Mouse (Mus musculus) macrophage (primary cell): ENCODE measurements around the gene Zc3h12a. TPM values are rescaled to one million over a fixed set of nuclear protein-coding genes. Genes with fewer than 3 reads are reported as not detected.

Experiments
- H3K27ac ChIP-seq: fragments of 350-480 bp; formaldehyde crosslinking; 2 replicates; pipeline ENCODE4 v1.9.0; 2021
- H3K36me3 ChIP-seq: fragments of 350-480 bp; formaldehyde crosslinking; 2 replicates; pipeline ENCODE4 v1.9.0; 2021; ENCODE audit errors: inconsistent target
- H3K4me3 ChIP-seq: fragments of 350-480 bp; formaldehyde crosslinking; 2 replicates; pipeline ENCODE4 v1.9.0; 2021; ENCODE audit errors: inconsistent target
- H3K79me2 ChIP-seq: fragments of 350-480 bp; formaldehyde crosslinking; 2 replicates; pipeline ENCODE4 v1.9.0; 2021; ENCODE audit errors: inconsistent target
- WGBS: methylation state at CpG from one replicate; pipeline ENCODE4 v1.1.7; 2026; ENCODE audit warnings: inconsistent platforms; ENCODE audit not compliant: missing documents; 5-methylcytosine and 5-hydroxymethylcytosine counted together
- polyA plus RNA-seq: library from polyadenylated mRNA; stranded (reverse); fragments of 250-400 nt; gene quantifications from 3 replicates; pipeline ENCODE4 v1.2.4, GENCODE M21; 2018; ENCODE audit warnings: inconsistent platforms

The Zc3h12a gene
- polyA plus RNA-seq, 1 experiment from 2014 or later: 6.2 TPM

DNA sequence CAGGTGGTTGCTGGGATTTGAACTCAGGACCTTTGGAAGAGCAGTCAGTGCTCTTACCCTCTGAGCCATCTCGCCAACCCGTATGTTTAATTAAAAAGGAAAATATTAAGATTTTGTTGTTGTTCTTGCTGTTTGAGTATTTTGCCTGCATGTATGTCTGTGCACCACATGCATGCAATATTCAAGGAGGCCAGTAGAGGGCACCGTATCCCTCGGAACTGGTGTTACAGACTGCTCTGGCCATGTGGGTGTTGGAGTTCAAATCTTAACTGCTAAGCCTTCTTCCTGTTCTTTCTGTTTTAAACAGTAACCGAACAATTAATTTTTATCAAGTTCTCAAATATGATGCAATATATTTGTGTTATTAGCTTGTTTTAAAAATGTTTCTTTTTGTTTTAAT, 4.8 kb upstream of the Zc3h12a start:
- Histone ChIP-seq H3K36me3 (no peaks in the 10 kb centered on the region), H3K79me2 (peaks cover 1% of the 10 kb centered on the region; the same call in 1 of the 2 replicates), H3K27ac (peak overlapping the region; percentile 80), H3K4me3 (no peak overlapping the region)
- WGBS: 35% methylated on average over 5 of the region's 5 CpGs

DNA sequence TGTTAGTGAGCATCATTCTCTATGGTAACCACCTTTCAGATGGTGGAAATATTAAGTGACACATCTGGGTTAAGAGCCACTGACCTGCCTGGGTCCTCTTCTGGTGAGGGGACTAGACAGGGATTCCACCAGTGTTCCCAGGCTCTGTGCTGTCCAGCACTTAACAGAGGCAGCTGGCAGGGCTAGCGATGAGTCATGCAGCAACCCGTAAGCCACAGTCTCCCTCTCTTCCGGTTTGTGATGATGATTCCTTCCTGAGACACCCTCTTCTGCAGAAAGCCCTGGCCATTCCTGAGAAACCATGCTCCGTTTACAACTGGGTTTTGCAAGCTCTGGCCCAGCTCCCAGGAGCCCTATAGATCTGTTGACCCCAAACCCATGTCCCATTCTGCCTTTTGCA, 3.9 kb upstream of the Zc3h12a start:
- Histone ChIP-seq H3K27ac (peak overlapping the region; percentile 80), H3K79me2 (peaks cover 10% of the 10 kb centered on the region), H3K4me3 (no peak overlapping the region), H3K36me3 (no peaks in the 10 kb centered on the region)
- 3% methylated on average over 4 of the region's 4 CpGs for WGBS

DNA sequence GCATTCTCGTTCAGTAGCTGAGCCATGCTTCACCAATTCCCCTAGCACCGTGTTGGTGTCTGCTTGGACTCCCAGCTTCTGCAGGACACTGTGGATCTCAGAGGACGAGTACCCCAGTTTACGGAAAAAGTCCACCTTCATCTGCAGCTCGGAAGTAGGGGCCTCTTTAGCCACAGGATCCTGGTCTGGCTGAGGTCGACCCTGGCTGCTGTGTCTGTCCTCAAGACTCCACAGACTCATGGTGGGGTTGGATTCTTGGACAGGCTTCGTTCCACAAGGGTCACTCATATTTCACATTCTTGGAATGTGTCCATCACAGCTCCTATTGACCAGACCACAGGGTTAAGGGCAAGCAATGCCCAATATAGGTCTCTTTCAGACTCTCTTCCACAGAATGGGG, 879 bp downstream of the Zc3h12a start:
- Histone ChIP-seq H3K4me3 (peak overlapping the region; percentile 68), H3K79me2 (peaks cover 58% of the 10 kb centered on the region), H3K27ac (peak overlapping the region; percentile 88), H3K36me3 (peaks cover 3% of the 10 kb centered on the region; the same call in 1 of the 2 replicates)
- 49% methylated on average over 7 of the region's 7 CpGs for WGBS

DNA sequence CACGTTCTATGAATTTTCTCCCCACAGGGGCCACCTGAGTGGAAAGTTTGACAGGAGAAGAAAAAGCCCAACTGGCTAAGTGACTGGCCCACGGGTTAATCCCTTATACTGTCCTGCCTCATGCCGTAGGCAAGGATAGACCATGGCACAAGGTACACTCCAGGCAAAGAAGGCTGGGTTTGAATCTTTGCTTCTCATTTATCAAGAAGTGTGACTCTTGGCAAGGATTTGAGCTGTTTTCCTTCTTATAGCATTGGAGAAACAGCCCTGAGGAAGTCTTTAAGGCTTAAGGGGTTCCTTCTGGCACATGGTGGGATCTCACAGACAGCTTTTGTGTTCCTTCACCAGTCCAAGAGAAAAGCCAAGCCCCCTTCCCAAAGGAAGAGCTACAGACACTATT, 1.5 kb downstream of the Zc3h12a start:
- Histone ChIP-seq H3K27ac (peak overlapping the region; percentile 88), H3K4me3 (peak overlapping the region; percentile 68), H3K79me2 (peaks cover 63% of the 10 kb centered on the region), H3K36me3 (peaks cover 9% of the 10 kb centered on the region; the same call in 1 of the 2 replicates)
- WGBS: 80% methylated on average over 3 of the region's 3 CpGs

DNA sequence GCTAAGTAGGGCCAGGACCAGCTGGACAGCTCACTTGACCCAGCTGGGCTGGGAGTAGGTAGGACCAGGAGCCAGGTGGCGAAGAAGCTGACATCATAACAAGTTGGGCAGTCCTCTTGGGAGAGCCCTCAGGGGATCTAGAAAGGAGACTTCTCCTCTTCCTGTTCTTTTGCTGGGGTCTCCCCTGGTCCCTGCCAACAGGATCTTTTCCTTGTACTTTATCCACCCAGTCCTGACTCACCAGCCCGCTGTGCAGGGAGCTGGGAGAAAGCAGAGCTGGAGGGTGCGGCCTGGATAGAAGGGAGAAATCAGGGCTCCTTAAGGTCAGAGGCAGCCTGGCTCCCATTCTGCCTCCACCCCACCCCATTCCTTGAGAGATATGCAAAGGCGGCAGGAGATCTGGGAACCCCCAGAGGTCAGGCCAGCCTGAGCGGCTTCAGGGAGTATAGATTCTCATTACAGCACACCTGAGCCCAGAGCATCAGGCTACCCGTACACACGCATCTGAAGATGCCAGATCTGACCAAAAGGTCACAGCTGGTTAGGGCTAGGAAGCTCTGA, 2.2 kb downstream of the Zc3h12a start:
- Histone ChIP-seq H3K79me2 (peaks cover 71% of the 10 kb centered on the region), H3K36me3 (peaks cover 16% of the 10 kb centered on the region; the same call in 1 of the 2 replicates), H3K27ac (peak overlapping the region; percentile 88), H3K4me3 (no peak overlapping the region)
- 77% methylated on average over 7 of the region's 7 CpGs for WGBS

DNA sequence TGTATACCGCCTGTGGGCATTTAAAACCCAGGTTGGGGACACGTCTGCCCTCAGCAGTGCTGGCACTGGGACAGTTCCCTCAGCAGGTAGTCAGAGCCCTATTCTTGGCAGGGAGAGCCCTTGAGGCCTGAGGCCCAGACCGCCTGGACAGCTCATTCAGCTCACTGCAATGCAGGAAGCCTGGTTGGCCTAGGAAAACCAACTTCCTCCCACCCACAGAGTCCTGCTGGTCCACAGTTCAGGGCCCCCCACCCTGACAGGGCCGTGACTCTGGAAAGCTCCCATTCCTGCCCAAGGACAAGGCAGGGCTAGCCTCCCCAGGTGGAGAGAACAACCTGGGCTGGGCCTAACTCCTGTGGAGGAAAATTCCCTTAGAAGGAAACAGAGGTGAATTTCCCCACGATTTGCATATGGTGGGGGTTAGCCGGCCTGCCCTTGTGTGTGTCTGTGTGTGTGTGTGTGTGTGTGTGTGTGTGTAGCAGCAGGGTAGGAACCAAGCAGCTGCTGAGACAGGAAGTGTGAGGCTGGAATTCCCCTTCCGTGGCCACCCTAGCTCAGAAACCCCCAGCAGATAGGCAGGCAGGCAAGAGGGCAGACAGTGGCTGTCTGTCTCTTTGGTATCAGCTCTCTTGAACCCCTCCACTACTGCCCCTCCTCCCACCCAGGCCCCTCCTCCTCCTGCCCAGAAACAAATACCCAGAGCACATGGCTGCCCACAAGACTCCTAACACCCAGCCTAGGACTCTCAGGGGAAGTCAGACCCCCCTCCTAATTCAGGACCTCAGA, 3.0 kb downstream of the Zc3h12a start:
- Histone ChIP-seq H3K27ac (peak overlapping the region; percentile 88), H3K36me3 (peaks cover 24% of the 10 kb centered on the region; the same call in 1 of the 2 replicates), H3K79me2 (peaks cover 78% of the 10 kb centered on the region), H3K4me3 (peak overlapping the region; percentile 2; the same call in 1 of the 2 replicates)
- WGBS: 8% methylated on average over 7 of the region's 7 CpGs

DNA sequence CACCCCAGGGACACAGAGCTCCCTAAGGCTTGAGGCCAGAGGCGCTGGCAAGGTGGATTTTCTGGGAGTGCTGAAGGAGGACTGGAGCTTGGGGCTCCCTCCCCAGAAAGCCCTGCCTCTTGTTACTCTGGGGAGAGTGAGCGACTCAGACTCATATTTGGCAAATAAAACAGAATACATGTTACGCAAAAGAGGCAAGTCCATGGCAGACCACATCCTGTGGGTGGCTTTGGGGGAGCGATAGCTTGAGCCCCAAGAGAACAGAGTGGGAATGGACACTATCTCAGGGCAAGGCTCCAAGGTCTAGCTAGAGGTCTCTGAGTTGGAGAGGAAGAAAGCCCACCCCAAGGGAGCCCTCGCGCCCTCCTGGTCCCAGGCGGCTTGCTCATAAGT, 4.4 kb downstream of the Zc3h12a start:
- H3K27ac ChIP-seq: peak overlapping the region; percentile 88
- peaks cover 78% of the 10 kb centered on the region for H3K79me2 ChIP-seq
- peak overlapping the region; percentile 11; the same call in 1 of the 2 replicates for H3K4me3 ChIP-seq
- peaks cover 33% of the 10 kb centered on the region; the same call in 1 of the 2 replicates for H3K36me3 ChIP-seq
- WGBS: 5% methylated on average over 7 of the region's 7 CpGs

DNA sequence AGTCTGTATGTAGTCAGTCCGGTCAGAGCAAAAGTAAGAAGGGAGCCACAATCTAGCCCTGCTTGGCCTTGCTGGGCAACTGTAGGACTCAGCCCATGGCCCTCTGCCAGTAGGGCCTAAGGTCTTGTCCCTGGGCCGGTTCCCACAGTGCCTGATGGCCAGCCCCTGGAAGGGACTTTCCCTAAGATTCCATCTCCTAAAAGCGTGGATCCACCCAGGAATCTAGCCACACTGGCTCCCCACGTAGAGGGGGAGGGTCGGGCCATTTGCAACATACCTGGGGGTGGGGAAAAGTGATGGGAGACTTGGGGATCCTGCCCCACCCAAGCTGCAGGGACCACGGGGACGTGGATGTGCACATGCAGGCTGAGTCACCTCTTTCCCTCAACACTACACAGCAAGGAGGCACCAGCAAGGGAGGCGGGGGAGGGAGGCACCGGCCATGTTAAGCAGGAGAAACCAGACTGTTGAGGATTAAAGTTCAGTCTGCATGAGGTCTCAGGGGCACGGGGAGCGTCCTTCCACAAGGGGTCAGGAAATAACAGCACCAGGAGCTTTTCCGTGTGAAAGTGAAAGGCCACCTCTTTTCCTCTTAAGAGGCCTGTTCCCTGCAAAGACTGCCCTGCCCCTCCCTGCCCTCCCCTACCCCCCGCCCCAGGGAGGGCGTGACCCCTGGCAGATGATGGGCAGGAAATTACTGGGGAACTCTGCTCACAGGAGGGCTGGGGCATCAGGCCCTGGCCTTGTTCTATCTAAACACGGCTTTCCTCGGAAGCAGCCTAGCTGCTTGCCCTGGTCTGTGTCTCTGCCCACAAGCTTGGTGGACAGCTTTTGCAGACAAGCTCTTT, 5.0 kb downstream of the Zc3h12a start:
- 8% methylated on average over 16 of the region's 16 CpGs for WGBS
- Histone ChIP-seq H3K79me2 (peaks cover 78% of the 10 kb centered on the region), H3K36me3 (peaks cover 33% of the 10 kb centered on the region; the same call in 1 of the 2 replicates), H3K27ac (peak overlapping the region; percentile 88), H3K4me3 (peak overlapping the region; percentile 11; the same call in 1 of the 2 replicates)

DNA sequence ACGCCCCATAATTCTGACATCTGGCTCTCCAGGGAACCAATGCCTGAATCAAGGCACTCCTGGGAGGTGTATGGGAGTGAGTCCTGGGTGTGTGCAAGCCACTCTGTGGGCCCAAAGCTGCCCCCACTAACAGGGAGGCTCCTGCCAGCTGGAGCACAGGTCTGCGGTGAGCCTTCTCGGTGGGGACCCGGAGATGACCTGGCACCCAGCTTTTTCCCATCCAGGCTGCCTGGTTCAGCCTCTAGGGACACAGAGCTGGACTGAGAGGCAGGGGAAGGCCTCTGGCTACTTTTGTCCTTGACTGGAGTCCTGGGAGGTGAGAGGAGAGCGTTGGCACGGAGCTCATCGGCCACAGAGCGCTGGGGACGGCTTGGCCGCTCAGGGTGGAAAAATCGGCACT, 7.9 kb downstream of the Zc3h12a start:
- Histone ChIP-seq H3K36me3 (peaks cover 33% of the 10 kb centered on the region; the same call in 1 of the 2 replicates), H3K27ac (no peak overlapping the region), H3K4me3 (no peak overlapping the region), H3K79me2 (peaks cover 50% of the 10 kb centered on the region)
- WGBS: 96% methylated on average over 10 of the region's 11 CpGs

DNA sequence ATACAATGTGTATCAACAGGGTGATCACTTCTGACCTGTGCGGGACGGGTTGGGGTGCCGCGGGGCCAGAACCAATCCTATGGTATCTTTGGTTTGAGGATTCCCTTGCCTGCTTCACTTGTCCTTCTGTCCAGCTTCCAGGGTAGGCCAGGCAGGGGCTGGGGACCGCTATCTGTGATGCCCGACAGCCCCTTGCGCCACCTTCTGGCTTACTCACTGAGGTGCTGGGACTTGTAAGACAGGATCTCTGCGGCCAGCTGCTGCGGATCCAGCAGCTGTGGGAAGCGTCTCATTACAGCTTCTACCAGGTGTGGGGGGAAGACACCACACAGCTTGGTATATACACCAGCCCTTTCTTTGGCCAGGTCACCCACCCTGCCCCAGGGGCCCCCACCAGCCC, 8.6 kb downstream of the Zc3h12a start:
- peak overlapping the region; percentile 99; the same call in 1 of the 2 replicates for H3K27ac ChIP-seq
- WGBS: 82% methylated on average over 9 of the region's 10 CpGs
- H3K79me2 ChIP-seq: peaks cover 44% of the 10 kb centered on the region
- H3K36me3 ChIP-seq: peaks cover 33% of the 10 kb centered on the region; the same call in 1 of the 2 replicates
- no peak overlapping the region for H3K4me3 ChIP-seq

DNA sequence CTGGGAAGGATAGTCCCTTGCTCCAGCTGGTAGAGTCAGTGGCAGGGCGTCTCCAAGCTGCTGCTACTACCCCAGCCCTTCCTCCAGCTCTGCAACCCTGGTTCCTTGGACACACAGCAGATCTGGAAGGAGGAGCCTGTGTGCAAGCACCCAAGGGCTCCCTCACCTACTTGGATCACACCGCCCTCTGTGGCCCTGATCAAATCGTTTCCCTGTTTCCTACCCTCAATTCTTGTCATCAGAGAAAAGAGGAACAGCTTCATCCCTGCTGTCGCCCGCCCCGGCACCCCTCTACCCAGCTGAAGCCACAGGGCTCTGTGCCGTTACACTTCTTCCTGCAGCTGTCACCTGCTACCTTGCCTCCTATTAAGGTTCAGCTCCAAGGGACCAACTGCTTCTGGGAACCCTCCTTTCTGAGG, 9.7 kb downstream of the Zc3h12a start:
- WGBS: under 1% methylated on average over 7 of the region's 7 CpGs
- Histone ChIP-seq H3K27ac (peak overlapping the region; percentile 99), H3K4me3 (no peak overlapping the region), H3K36me3 (peaks cover 33% of the 10 kb centered on the region; the same call in 1 of the 2 replicates), H3K79me2 (peaks cover 32% of the 10 kb centered on the region)

DNA sequence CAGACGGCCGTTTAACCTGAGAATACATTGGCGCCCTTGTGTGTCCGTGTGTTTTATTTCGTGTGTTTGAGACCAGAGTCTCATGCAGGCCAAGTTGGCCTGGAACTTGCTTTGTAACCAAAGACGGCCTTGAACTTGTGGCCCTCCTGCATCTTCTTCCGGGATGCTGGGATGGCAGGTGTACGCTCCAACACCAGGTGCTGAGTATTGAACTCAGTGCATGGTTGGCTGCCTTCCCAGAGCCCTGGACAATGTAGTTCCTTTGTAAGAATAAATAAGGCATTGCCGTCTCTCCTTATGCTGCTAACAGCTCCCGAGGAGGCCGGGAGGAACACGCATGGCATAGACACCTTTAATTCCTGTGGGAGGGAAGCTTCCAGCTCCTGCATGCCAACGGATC, 10.7 kb downstream of the Zc3h12a start:
- Histone ChIP-seq H3K79me2 (peaks cover 22% of the 10 kb centered on the region), H3K27ac (peak overlapping the region; percentile 99), H3K36me3 (peaks cover 32% of the 10 kb centered on the region; the same call in 1 of the 2 replicates), H3K4me3 (no peak overlapping the region)
- WGBS: 43% methylated on average over 13 of the region's 13 CpGs

DNA sequence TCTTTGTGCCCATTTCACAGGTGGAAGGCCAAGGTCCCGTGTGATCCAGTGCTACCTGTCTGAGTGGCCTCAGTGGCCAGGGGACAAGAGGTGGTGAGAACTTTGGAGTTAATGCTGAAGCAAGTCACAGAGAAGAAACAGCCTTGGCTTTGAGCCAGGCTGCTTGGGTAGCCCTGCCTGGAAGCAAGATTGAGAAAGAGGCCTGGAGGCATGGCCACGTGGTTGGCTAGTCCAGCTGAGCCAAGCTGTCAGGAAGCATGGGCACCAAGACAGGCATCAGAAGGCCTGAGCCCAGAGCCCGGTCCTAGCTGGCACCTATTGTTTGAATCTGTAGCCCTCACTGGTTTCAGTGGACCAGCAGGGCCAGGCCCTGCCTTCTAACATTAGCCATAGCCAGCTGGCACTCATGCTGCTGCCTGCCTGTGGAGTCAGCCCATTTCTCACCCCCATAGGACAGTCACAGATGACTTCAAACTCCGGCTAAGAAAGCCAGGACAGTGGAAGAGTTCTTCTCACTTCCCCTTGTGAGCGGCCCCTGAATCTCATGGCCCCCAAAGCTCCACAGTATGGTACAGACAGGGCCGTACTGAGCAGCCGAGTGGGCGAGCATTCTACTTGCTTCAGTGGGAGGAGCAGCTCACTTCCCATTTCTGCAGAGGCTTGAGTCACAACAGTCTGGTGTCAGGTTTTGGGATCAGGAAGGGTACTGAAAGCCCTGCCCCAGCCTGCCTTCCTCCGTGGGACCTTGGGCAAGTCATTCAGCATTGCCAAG, 11.4 kb downstream of the Zc3h12a start:
- Histone ChIP-seq H3K36me3 (peaks cover 25% of the 10 kb centered on the region; the same call in 1 of the 2 replicates), H3K4me3 (no peak overlapping the region), H3K79me2 (peaks cover 16% of the 10 kb centered on the region), H3K27ac (peak overlapping the region; percentile 99)
- 3% methylated on average over 9 of the region's 9 CpGs for WGBS

DNA sequence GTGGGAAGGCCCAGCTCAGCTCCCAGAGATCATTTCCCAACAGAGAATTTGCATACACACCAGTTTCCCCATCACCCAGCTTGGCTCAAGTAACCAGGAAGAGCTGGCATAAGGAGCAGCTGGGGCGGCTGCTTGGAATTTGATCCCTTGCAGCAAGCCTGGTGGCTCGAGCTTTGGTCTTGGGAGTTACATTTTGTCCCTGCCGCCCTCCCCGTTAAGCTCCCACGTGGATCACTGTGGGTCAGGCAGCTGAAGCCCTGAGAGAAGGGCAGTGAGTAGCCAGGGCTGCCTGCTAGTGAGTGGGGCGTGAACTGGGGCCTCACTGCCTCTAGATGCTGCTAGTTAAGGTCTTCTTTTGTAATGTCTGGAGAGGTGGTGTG, 11.9 kb downstream of the Zc3h12a start:
- H3K79me2 ChIP-seq: peaks cover 10% of the 10 kb centered on the region
- H3K27ac ChIP-seq: peak overlapping the region; percentile 99
- 59% methylated on average over 6 of the region's 6 CpGs for WGBS
- peaks cover 19% of the 10 kb centered on the region; the same call in 1 of the 2 replicates for H3K36me3 ChIP-seq
- no peak overlapping the region for H3K4me3 ChIP-seq
